Mouse (Mus musculus) bone marrow, adult 2 months (tissue): ENCODE measurements around the gene Opalin.

Source experiments
- CTCF ChIP-seq: fragments of 200-500 bp; IDR thresholded peaks from 2 replicates; pipeline ENCODE4 v1.5.1; 2011; ENCODE audit warnings: low read length, control low read depth; ENCODE audit not compliant: control insufficient read depth, insufficient read depth
- POLR2A ChIP-seq: fragments of 200-500 bp; IDR thresholded peaks from 2 replicates; pipeline ENCODE4 v1.6.1; 2011; ENCODE audit warnings: low read depth, mild to moderate bottlenecking, control low read depth, low read length, borderline replicate concordance; ENCODE audit not compliant: control insufficient read depth

DNA sequence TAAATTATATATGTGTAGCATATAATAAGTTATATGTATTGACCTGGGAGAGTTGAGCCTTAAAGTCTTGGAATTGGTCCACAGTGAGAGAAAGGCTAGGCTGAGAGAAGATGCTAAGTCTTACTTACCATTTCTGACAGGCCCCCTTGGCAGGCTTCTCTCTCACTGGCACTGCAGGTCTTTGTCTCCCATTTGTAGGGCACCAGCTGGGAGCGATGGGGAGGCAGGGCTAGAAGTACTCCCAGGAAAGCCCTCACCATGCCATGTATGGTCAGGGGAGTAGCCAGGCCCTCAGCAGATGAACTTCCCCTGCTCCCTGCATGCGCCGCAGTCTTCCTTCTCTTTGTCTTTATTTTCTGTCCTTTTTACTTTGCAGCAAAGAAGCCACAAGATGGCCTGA, at the start of gene Opalin:
- TF ChIP-seq CTCF (no peak), POLR2A (no peak)
